In genomic region chr15:82293271-82293711, GRCm38 (mm10) we compare ENCODE assay signal across 9 mouse cellular contexts. TPM values are rescaled to one million over a fixed set of nuclear protein-coding genes. Genes with fewer than 3 reads are reported as not detected.
DNase-seq lines count a peak whose midpoint lies in the region; ATAC-seq and TF ChIP-seq lines count a peak whose summit lies in the region.
"Had no signal": no experiment of that assay in that cellular context is flagged by ENCODE, and none has a peak within 500 bp of the region (broad histone marks: within the 10 kb centered on the region; RNA-seq: fewer than 3 reads in every experiment).

No protein-coding gene starts in this region.

- no peak for TF ChIP-seq POLR2A in kidney, adult 2 months (IDR thresholded peaks at IDR 0.05; ENCODE audit: low read depth, low read length)

- no peak overlapping the region for H3K9ac ChIP-seq in heart, embryonic 15.5 days
- H3K9ac ChIP-seq in embryonic facial prominence, embryonic 11.5 days (replicated peaks; ENCODE audit: low read length): no peak overlapping the region
- H3K9ac ChIP-seq in neural tube, embryonic 12.5 days: no peak overlapping the region

- H3K9me3 ChIP-seq in heart, embryonic 15.5 days (replicated peaks): no peaks in the 10 kb centered on the region
- H3K9me3 ChIP-seq in embryonic facial prominence, embryonic 11.5 days (replicated peaks; ENCODE audit: control insufficient read depth, low read length): no peaks in the 10 kb centered on the region
- H3K9me3 ChIP-seq in neural tube, embryonic 12.5 days: no peaks in the 10 kb centered on the region

- H3K4me3 ChIP-seq in heart, embryonic 15.5 days: 0 out of 2 replicates have a peak overlapping the region, but pooled peaks have one; percentile 7
- no peak overlapping the region for H3K4me3 ChIP-seq in embryonic facial prominence, embryonic 11.5 days (ENCODE audit: low read depth, low read length)
- no peak overlapping the region for H3K4me3 ChIP-seq in kidney, adult 2 months (ENCODE audit: insufficient read depth, low read depth, low read length)
- no peak overlapping the region for H3K4me3 ChIP-seq in neural tube, embryonic 12.5 days
- H3K4me3 ChIP-seq: erythroblast, embryonic 14.5 days had no signal

- no peak for DNase-seq in heart, postnatal 14 days
- DNase-seq in embryonic facial prominence, embryonic 11.5 days (ENCODE audit: low spot score): peak; percentile 51
- peak; percentile 14 for DNase-seq in kidney, adult 2 months
- DNase-seq in right cerebral cortex, postnatal 25 days: no peak
- no peak for DNase-seq in MN1 (ENCODE audit: low spot score)
- no peak for DNase-seq in heart, postnatal 4 days

- intact Hi-C loops in heart, postnatal 14 days (cut with DNase I): no loop called here

- peaks cover 14% of the 10 kb centered on the region for H3K4me1 ChIP-seq in heart, embryonic 15.5 days (replicated peaks)
- no peaks in the 10 kb centered on the region; the same call in 1 of the 2 replicates for H3K4me1 ChIP-seq in embryonic facial prominence, embryonic 11.5 days (ENCODE audit: control insufficient read depth, insufficient read depth, low read length)
- H3K4me1 ChIP-seq in kidney, adult 2 months (ENCODE audit: control insufficient read depth, insufficient read depth, low read length): no peaks in the 10 kb centered on the region
- H3K4me1 ChIP-seq in neural tube, embryonic 12.5 days: peaks cover 19% of the 10 kb centered on the region

- H3K4me2 ChIP-seq in heart, embryonic 15.5 days: peak overlapping the region; percentile 49
- H3K4me2 ChIP-seq in embryonic facial prominence, embryonic 11.5 days (ENCODE audit: low read depth, low read length): no peak overlapping the region
- peak overlapping the region; percentile 42 for H3K4me2 ChIP-seq in neural tube, embryonic 12.5 days (replicated peaks)

- TF ChIP-seq CTCF in kidney, adult 2 months (conservative IDR thresholded peaks at IDR 0.05; ENCODE audit: insufficient read depth, insufficient read length, low read depth, low read length): no peak

- H3K27me3 ChIP-seq in heart, embryonic 15.5 days: no peaks in the 10 kb centered on the region
- H3K27me3 ChIP-seq in embryonic facial prominence, embryonic 11.5 days (ENCODE audit: control insufficient read depth, insufficient read depth, low read length): no peaks in the 10 kb centered on the region
- H3K27me3 ChIP-seq in kidney, adult 2 months (replicated peaks; ENCODE audit: control insufficient read depth, insufficient read depth, low read length): no peaks in the 10 kb centered on the region
- H3K27me3 ChIP-seq in neural tube, embryonic 12.5 days (replicated peaks): no peaks in the 10 kb centered on the region

- 11% methylated on average over 7 of the region's 7 CpGs for WGBS in heart, embryonic 15.5 days
- WGBS in embryonic facial prominence, embryonic 11.5 days: 16% methylated on average over 7 of the region's 7 CpGs
- WGBS in kidney, adult 2 months: 4% methylated on average over 7 of the region's 7 CpGs
- 2% methylated on average over 7 of the region's 7 CpGs for WGBS in neural tube, embryonic 12.5 days

- no peaks in the 10 kb centered on the region for H3K36me3 ChIP-seq in heart, embryonic 15.5 days
- H3K36me3 ChIP-seq in embryonic facial prominence, embryonic 11.5 days (replicated peaks; ENCODE audit: control insufficient read depth, insufficient read depth, low read depth, low read length): peaks cover 3% of the 10 kb centered on the region
- H3K36me3 ChIP-seq in kidney, adult 2 months (ENCODE audit: control insufficient read depth, insufficient read depth, low read length): no peaks in the 10 kb centered on the region
- peaks cover 37% of the 10 kb centered on the region for H3K36me3 ChIP-seq in neural tube, embryonic 12.5 days

- no peak overlapping the region for H3K27ac ChIP-seq in heart, embryonic 15.5 days
- H3K27ac ChIP-seq in embryonic facial prominence, embryonic 11.5 days (replicated peaks; ENCODE audit: low read depth, low read length): no peak overlapping the region
- H3K27ac ChIP-seq in kidney, adult 2 months (ENCODE audit: insufficient read depth, low read depth, low read length): no peak overlapping the region
- peak overlapping the region; percentile 46 for H3K27ac ChIP-seq in neural tube, embryonic 12.5 days

- 0 out of 2 replicates have a peak, but pooled peaks have one; percentile 35 for ATAC-seq in heart, embryonic 15.5 days (replicated peaks; ENCODE audit: insufficient number of reproducible peaks, insufficient read depth, low FRiP score, low read depth)
- ATAC-seq in embryonic facial prominence, embryonic 11.5 days (replicated peaks; ENCODE audit: insufficient number of reproducible peaks, low FRiP score, low TSS enrichment, low read depth): peak; percentile 72
- ATAC-seq in neural tube, embryonic 12.5 days (ENCODE audit: low FRiP score, low read depth): peak; percentile 84

RNA-seq across cellular contexts. Expression of gene Wbp2nl, which starts 5.5 kb away (rescaled TPM):
- 0.13 and 0.23 TPM in 2 replicates for polyA plus RNA-seq in heart, embryonic 15.5 days (2015; fragmentation: Nextera tagmentation; extraction: Ambion mirVana)
- not detected for total RNA-seq in heart, postnatal 14 days (2021)
- 0.34 TPM in 1 of 2 replicates, not detected in the other for polyA plus RNA-seq in embryonic facial prominence, embryonic 11.5 days (2014; fragmentation: Nextera tagmentation; extraction: Ambion mirVana)
- polyA plus RNA-seq in kidney, adult 2 months (2012; rRNA removed): 0.08 TPM in 1 of 2 replicates, not detected in the other
- not detected in 2 replicates for polyA plus RNA-seq in neural tube, embryonic 12.5 days (2016; fragmentation: Nextera tagmentation; extraction: Ambion mirVana)
- total RNA-seq in heart, postnatal 4 days (2021): under 1 TPM; 0.43 TPM
- polyA plus RNA-seq: erythroblast, embryonic 14.5 days had no signal

RNA-seq across cellular contexts. Expression of gene Sept3, which starts 18.6 kb away (rescaled TPM):
- polyA plus RNA-seq in heart, embryonic 15.5 days (2015; fragmentation: Nextera tagmentation; extraction: Ambion mirVana): 3.4 and 5.2 TPM in 2 replicates
- under 1 TPM; 0.17 to 0.24 TPM for total RNA-seq in heart, postnatal 14 days (2021)
- polyA plus RNA-seq in embryonic facial prominence, embryonic 11.5 days (2014; fragmentation: Nextera tagmentation; extraction: Ambion mirVana): 66.3 and 66.7 TPM in 2 replicates
- polyA plus RNA-seq in kidney, adult 2 months (2012; rRNA removed): 0.47 and 0.90 TPM in 2 replicates
- polyA plus RNA-seq in neural tube, embryonic 12.5 days (2016; fragmentation: Nextera tagmentation; extraction: Ambion mirVana): 235 and 268 TPM in 2 replicates
- total RNA-seq in heart, postnatal 4 days (2021): 1 to 10 TPM; 1.3 to 1.9 TPM
- polyA plus RNA-seq: erythroblast, embryonic 14.5 days had no signal

RNA-seq across cellular contexts. Expression of gene 1500009C09Rik, which starts 41.1 kb away (rescaled TPM):
- polyA plus RNA-seq in heart, embryonic 15.5 days (2015; fragmentation: Nextera tagmentation; extraction: Ambion mirVana): not detected in 2 replicates
- not detected for total RNA-seq in heart, postnatal 14 days (2021)
- 0.35 and 0.45 TPM in 2 replicates for polyA plus RNA-seq in embryonic facial prominence, embryonic 11.5 days (2014; fragmentation: Nextera tagmentation; extraction: Ambion mirVana)
- 0.20 TPM in 1 of 2 replicates, not detected in the other for polyA plus RNA-seq in kidney, adult 2 months (2012; rRNA removed)
- 1.7 and 3.2 TPM in 2 replicates for polyA plus RNA-seq in neural tube, embryonic 12.5 days (2016; fragmentation: Nextera tagmentation; extraction: Ambion mirVana)
- total RNA-seq in heart, postnatal 4 days (2021): not detected
- polyA plus RNA-seq: erythroblast, embryonic 14.5 days had no signal

RNA-seq across cellular contexts. Expression of gene Naga, which starts 45.4 kb away (rescaled TPM):
- 39.1 and 52.3 TPM in 2 replicates for polyA plus RNA-seq in heart, embryonic 15.5 days (2015; fragmentation: Nextera tagmentation; extraction: Ambion mirVana)
- total RNA-seq in heart, postnatal 14 days (2021): 10 to 100 TPM; 28.9 to 33.4 TPM
- polyA plus RNA-seq in embryonic facial prominence, embryonic 11.5 days (2014; fragmentation: Nextera tagmentation; extraction: Ambion mirVana): 26.9 and 30.6 TPM in 2 replicates
- polyA plus RNA-seq in kidney, adult 2 months (2012; rRNA removed): 200 and 242 TPM in 2 replicates
- 24.8 and 27.1 TPM in 2 replicates for polyA plus RNA-seq in neural tube, embryonic 12.5 days (2016; fragmentation: Nextera tagmentation; extraction: Ambion mirVana)
- 10 to 100 TPM; 40.0 to 41.1 TPM for total RNA-seq in heart, postnatal 4 days (2021)

RNA-seq across cellular contexts. Expression of gene Pheta2, which starts 45.5 kb away (rescaled TPM):
- polyA plus RNA-seq in heart, embryonic 15.5 days (2015; fragmentation: Nextera tagmentation; extraction: Ambion mirVana): 6.3 and 11.5 TPM in 2 replicates
- 1 to 10 TPM; 2.0 to 2.3 TPM for total RNA-seq in heart, postnatal 14 days (2021)
- 3.6 and 3.7 TPM in 2 replicates for polyA plus RNA-seq in embryonic facial prominence, embryonic 11.5 days (2014; fragmentation: Nextera tagmentation; extraction: Ambion mirVana)
- polyA plus RNA-seq in kidney, adult 2 months (2012; rRNA removed): 0.45 and 0.52 TPM in 2 replicates
- polyA plus RNA-seq in neural tube, embryonic 12.5 days (2016; fragmentation: Nextera tagmentation; extraction: Ambion mirVana): 3.6 and 4.0 TPM in 2 replicates
- 1 to 10 TPM; 3.7 to 4.8 TPM for total RNA-seq in heart, postnatal 4 days (2021)

Comparison
In these comparisons a context has a peak if more than half of its experiments do, and no peak if none do; other contexts are left out.
1. DNase-seq: peak in embryonic facial prominence, embryonic 11.5 days (single experiment) and kidney, adult 2 months (single experiment); none in heart, postnatal 14 days (0 of 2), right cerebral cortex, postnatal 25 days (single experiment), MN1 (single experiment) and heart, postnatal 4 days (single experiment).
2. RNA of gene Sept3, which starts 18.6 kb away (polyA plus RNA-seq): 235 to 268 TPM in neural tube, embryonic 12.5 days and 66.3 to 66.7 TPM in embryonic facial prominence, embryonic 11.5 days; 3.4 to 5.2 TPM in heart, embryonic 15.5 days and 0.47 to 0.90 TPM in kidney, adult 2 months; every median in the first group is over 10 times any median in the second.
3. Peak in every context shown above with its lines, with median percentiles within 50 percentile points of each other: ATAC-seq.